In the genomic region with DNA sequence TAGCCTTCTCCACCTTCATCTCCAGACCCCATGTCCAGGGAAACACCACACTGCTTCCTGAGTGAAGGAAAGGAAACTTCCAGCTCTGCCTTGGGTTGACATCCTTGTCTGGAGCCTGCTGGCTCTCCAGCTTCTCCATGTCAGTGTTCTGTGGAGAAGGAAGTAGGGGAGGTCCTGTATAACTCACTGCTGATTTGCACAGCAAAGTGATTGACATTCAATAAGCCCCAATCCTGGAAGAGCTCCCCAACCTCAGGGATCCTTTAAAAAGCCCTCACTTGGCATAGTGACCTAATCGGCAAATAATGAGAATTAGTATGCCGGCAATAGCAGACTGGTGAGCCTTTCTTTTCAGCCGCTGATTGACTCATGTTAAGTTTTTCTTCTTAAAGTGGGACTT, we compare ENCODE assay signal across 29 mouse cellular contexts.
DNase-seq lines count a peak whose midpoint lies in the region; ATAC-seq and TF ChIP-seq lines count a peak whose summit lies in the region.
"Had no signal": no experiment of that assay in that cellular context is flagged by ENCODE, and none has a peak within 500 bp of the region (broad histone marks: within the 10 kb centered on the region; RNA-seq: fewer than 3 reads in every experiment).

No protein-coding gene starts in this region.

- WGBS in hindbrain, postnatal 0 days: 49% methylated on average over 3 of the region's 3 CpGs
- 94% methylated on average over 3 of the region's 3 CpGs for WGBS in hindbrain, embryonic 11.5 days
- 50% methylated on average over 3 of the region's 3 CpGs for WGBS in lung, postnatal 0 days
- WGBS in forebrain, embryonic 14.5 days: 2% methylated on average over 3 of the region's 3 CpGs
- WGBS in intestine, postnatal 0 days: 57% methylated on average over 3 of the region's 3 CpGs

- no peaks in the 10 kb centered on the region for H3K4me1 ChIP-seq in hindbrain, postnatal 0 days (ENCODE audit: insufficient read depth, low read length)
- H3K4me1 ChIP-seq in hindbrain, embryonic 11.5 days (replicated peaks; ENCODE audit: control insufficient read depth, insufficient read depth, low read length): no peaks in the 10 kb centered on the region
- H3K4me1 ChIP-seq in lung, postnatal 0 days (ENCODE audit: insufficient read depth, low read depth, low read length): no peaks in the 10 kb centered on the region
- 0 out of 2 replicates have a peak, but pooled peaks cover 2% of the 10 kb centered on the region for H3K4me1 ChIP-seq in forebrain, embryonic 14.5 days (ENCODE audit: control insufficient read depth, insufficient read depth, low read length)
- H3K4me1 ChIP-seq in intestine, postnatal 0 days (replicated peaks; ENCODE audit: control insufficient read depth, insufficient read depth, low read length): no peaks in the 10 kb centered on the region
- H3K4me1 ChIP-seq: heart, embryonic 10.5 days; heart, embryonic 15.5 days; hindbrain, embryonic 12.5 days; liver, embryonic 13.5 days; stomach, embryonic 15.5 days had no signal

- no peak overlapping the region for H3K4me2 ChIP-seq in hindbrain, postnatal 0 days (ENCODE audit: low read depth, low read length)
- no peak overlapping the region for H3K4me2 ChIP-seq in hindbrain, embryonic 11.5 days (replicated peaks; ENCODE audit: low read depth, low read length)
- no peak overlapping the region for H3K4me2 ChIP-seq in lung, postnatal 0 days (replicated peaks; ENCODE audit: low read depth, low read length)
- H3K4me2 ChIP-seq in forebrain, embryonic 14.5 days (ENCODE audit: low read length): no peak overlapping the region
- no peak overlapping the region for H3K4me2 ChIP-seq in intestine, postnatal 0 days (replicated peaks; ENCODE audit: low read depth)
- H3K4me2 ChIP-seq: embryonic facial prominence, embryonic 12.5 days; heart, embryonic 15.5 days; hindbrain, embryonic 12.5 days; limb, embryonic 12.5 days; liver, embryonic 13.5 days; neural tube, embryonic 13.5 days; stomach, embryonic 15.5 days had no signal

- no peak overlapping the region for H3K27ac ChIP-seq in hindbrain, postnatal 0 days
- H3K27ac ChIP-seq in hindbrain, embryonic 11.5 days (ENCODE audit: low read depth, low read length): no peak overlapping the region
- H3K27ac ChIP-seq in lung, postnatal 0 days (ENCODE audit: low read length): no peak overlapping the region
- no peak overlapping the region for H3K27ac ChIP-seq in forebrain, embryonic 14.5 days (ENCODE audit: low read depth, low read length)
- H3K27ac ChIP-seq in intestine, postnatal 0 days (ENCODE audit: low read depth, low read length): no peak overlapping the region
- H3K27ac ChIP-seq: embryonic facial prominence, embryonic 12.5 days; heart, embryonic 10.5 days; heart, embryonic 15.5 days; hindbrain, embryonic 12.5 days; limb, embryonic 12.5 days; liver, embryonic 13.5 days; macrophage; neural tube, embryonic 13.5 days; stomach, embryonic 15.5 days had no signal

- no peaks in the 10 kb centered on the region for H3K9me3 ChIP-seq in hindbrain, postnatal 0 days (ENCODE audit: low read length)
- H3K9me3 ChIP-seq in hindbrain, embryonic 11.5 days (ENCODE audit: control insufficient read depth, low read length): no peaks in the 10 kb centered on the region
- H3K9me3 ChIP-seq in lung, postnatal 0 days (ENCODE audit: low read length): no peaks in the 10 kb centered on the region
- no peaks in the 10 kb centered on the region for H3K9me3 ChIP-seq in forebrain, embryonic 14.5 days (replicated peaks; ENCODE audit: control insufficient read depth, low read length)
- H3K9me3 ChIP-seq in intestine, postnatal 0 days (ENCODE audit: control insufficient read depth): no peaks in the 10 kb centered on the region
- H3K9me3 ChIP-seq: embryonic facial prominence, embryonic 12.5 days; heart, embryonic 10.5 days; heart, embryonic 15.5 days; hindbrain, embryonic 12.5 days; limb, embryonic 12.5 days; liver, embryonic 13.5 days; neural tube, embryonic 13.5 days; stomach, embryonic 15.5 days had no signal

- TF ChIP-seq CTCF in hindbrain, postnatal 0 days (IDR thresholded peaks at IDR 0.05; ENCODE audit: low read depth): no peak
- no peak for TF ChIP-seq CTCF in lung, postnatal 0 days (IDR thresholded peaks at IDR 0.05)
- no peak for TF ChIP-seq CTCF in brain, embryonic 14.5 days (IDR thresholded peaks at IDR 0.05; ENCODE audit: borderline replicate concordance, extremely low read depth, insufficient read depth, insufficient read length)
- no peak for TF ChIP-seq CTCF in intestine, postnatal 0 days (IDR thresholded peaks at IDR 0.05; ENCODE audit: low read depth)

- peak; percentile 66; the same call in 1 of the 2 replicates for ATAC-seq in hindbrain, postnatal 0 days
- ATAC-seq in hindbrain, embryonic 11.5 days (ENCODE audit: low FRiP score): no peak
- peak; percentile 46; the same call in 1 of the 2 replicates for ATAC-seq in lung, postnatal 0 days
- peak; percentile 48; the same call in 1 of the 2 replicates for ATAC-seq in forebrain, embryonic 14.5 days
- no peak for ATAC-seq in intestine, postnatal 0 days
- ATAC-seq in megakaryocyte, adult 5-6 weeks (ENCODE audit: poor library complexity, severe bottlenecking): no peak
- ATAC-seq: activated CD4-positive, CD25-positive, alpha-beta regulatory T cell, adult 4 months; intestine, embryonic 16.5 days had no signal

- DNase-seq in hindbrain, postnatal 0 days (ENCODE audit: low spot score): peak; percentile 27
- no peak for DNase-seq in hindbrain, embryonic 11.5 days (ENCODE audit: low spot score)
- peak; percentile 48 for DNase-seq in lung, postnatal 0 days (ENCODE audit: low spot score)
- DNase-seq in lung, adult 18-20 months: no peak
- peak; percentile 74 for DNase-seq in brain, embryonic 14.5 days (ENCODE audit: low read depth)
- DNase-seq in forebrain, embryonic 14.5 days (ENCODE audit: low spot score): peak; percentile 64
- DNase-seq: adrenal gland, adult 2 months; adrenal gland, postnatal 36 days; B cell, adult 2 months; cerebellum, adult 8-10 months; cerebellum, postnatal 25 days; gastrocnemius, postnatal 10 days; kidney, adult 9 months; kidney, postnatal 25 days; liver, embryonic 13.5 days; lung, adult 2 months; right cerebral cortex, postnatal 25 days had no signal

- no peaks in the 10 kb centered on the region for H3K27me3 ChIP-seq in hindbrain, postnatal 0 days (ENCODE audit: insufficient read depth, low read length)
- H3K27me3 ChIP-seq in hindbrain, embryonic 11.5 days (ENCODE audit: control insufficient read depth, insufficient read depth, low read length): no peaks in the 10 kb centered on the region
- no peaks in the 10 kb centered on the region for H3K27me3 ChIP-seq in lung, postnatal 0 days (replicated peaks; ENCODE audit: insufficient read depth, low read length)
- no peaks in the 10 kb centered on the region for H3K27me3 ChIP-seq in forebrain, embryonic 14.5 days (replicated peaks; ENCODE audit: control insufficient read depth, insufficient read depth, low read length)
- no peaks in the 10 kb centered on the region for H3K27me3 ChIP-seq in intestine, postnatal 0 days (replicated peaks; ENCODE audit: control insufficient read depth, insufficient read depth, low read length)
- H3K27me3 ChIP-seq: embryonic facial prominence, embryonic 12.5 days; heart, embryonic 15.5 days; hindbrain, embryonic 12.5 days; limb, embryonic 12.5 days; liver, embryonic 13.5 days; neural tube, embryonic 13.5 days; stomach, embryonic 15.5 days had no signal

- H3K4me3 ChIP-seq in hindbrain, postnatal 0 days (ENCODE audit: low read length): no peak overlapping the region
- H3K4me3 ChIP-seq in hindbrain, embryonic 11.5 days (ENCODE audit: low read depth, low read length): no peak overlapping the region
- no peak overlapping the region for H3K4me3 ChIP-seq in lung, postnatal 0 days (ENCODE audit: low read depth, low read length)
- H3K4me3 ChIP-seq in forebrain, embryonic 14.5 days (ENCODE audit: low read depth, low read length): no peak overlapping the region
- no peak overlapping the region for H3K4me3 ChIP-seq in intestine, postnatal 0 days (ENCODE audit: low read depth, low read length)
- H3K4me3 ChIP-seq: embryonic facial prominence, embryonic 12.5 days; heart, embryonic 10.5 days; heart, embryonic 15.5 days; hindbrain, embryonic 12.5 days; limb, embryonic 12.5 days; liver, embryonic 13.5 days; neural tube, embryonic 13.5 days; stomach, embryonic 15.5 days had no signal

- H3K9ac ChIP-seq in hindbrain, postnatal 0 days (replicated peaks; ENCODE audit: low read length): no peak overlapping the region
- H3K9ac ChIP-seq in hindbrain, embryonic 11.5 days (ENCODE audit: low read depth, low read length): no peak overlapping the region
- H3K9ac ChIP-seq in lung, postnatal 0 days (replicated peaks; ENCODE audit: low read depth): no peak overlapping the region
- H3K9ac ChIP-seq in forebrain, embryonic 14.5 days (ENCODE audit: low read length): no peak overlapping the region
- H3K9ac ChIP-seq in intestine, postnatal 0 days (ENCODE audit: low read depth, low read length): no peak overlapping the region
- H3K9ac ChIP-seq: embryonic facial prominence, embryonic 12.5 days; heart, embryonic 15.5 days; hindbrain, embryonic 12.5 days; limb, embryonic 12.5 days; liver, embryonic 13.5 days; neural tube, embryonic 13.5 days; stomach, embryonic 15.5 days had no signal

- H3K36me3 ChIP-seq in hindbrain, postnatal 0 days (ENCODE audit: insufficient read depth, low read length): no peaks in the 10 kb centered on the region
- no peaks in the 10 kb centered on the region for H3K36me3 ChIP-seq in hindbrain, embryonic 11.5 days (ENCODE audit: control insufficient read depth, insufficient read depth, low read length)
- H3K36me3 ChIP-seq in lung, postnatal 0 days (ENCODE audit: insufficient read depth, low read length): no peaks in the 10 kb centered on the region
- H3K36me3 ChIP-seq in forebrain, embryonic 14.5 days (ENCODE audit: control insufficient read depth, insufficient read depth, low read length): no peaks in the 10 kb centered on the region
- H3K36me3 ChIP-seq in intestine, postnatal 0 days (ENCODE audit: control insufficient read depth, insufficient read depth): no peaks in the 10 kb centered on the region
- H3K36me3 ChIP-seq: embryonic facial prominence, embryonic 12.5 days; heart, embryonic 10.5 days; heart, embryonic 15.5 days; hindbrain, embryonic 12.5 days; limb, embryonic 12.5 days; liver, embryonic 13.5 days; neural tube, embryonic 13.5 days; stomach, embryonic 15.5 days had no signal

- no peak for TF ChIP-seq POLR2A in brain, embryonic 14.5 days (IDR thresholded peaks at IDR 0.05; ENCODE audit: borderline replicate concordance, extremely low read depth, insufficient read depth, insufficient read length, poor library complexity, severe bottlenecking)

- no peak for TF ChIP-seq EP300 in lung, postnatal 0 days (IDR thresholded peaks at IDR 0.05)

Comparison
In these comparisons a context has a peak if more than half of its experiments do, and no peak if none do; other contexts are left out.
1. ATAC-seq: peak in hindbrain, postnatal 0 days (single experiment), lung, postnatal 0 days (single experiment) and forebrain, embryonic 14.5 days (single experiment); none in hindbrain, embryonic 11.5 days (single experiment), intestine, postnatal 0 days (single experiment) and megakaryocyte, adult 5-6 weeks (single experiment).
2. DNase-seq: peak in hindbrain, postnatal 0 days (single experiment), lung, postnatal 0 days (single experiment), brain, embryonic 14.5 days (single experiment) and forebrain, embryonic 14.5 days (single experiment); none in hindbrain, embryonic 11.5 days (single experiment) and lung, adult 18-20 months (0 of 2).